Mouse (Mus musculus) MEL-GATA-1-ER (cell line): ENCODE measurements around the gene Epb41l1.
A peak's percentile ranks its signal among the peaks of the same experiment; 100 is the strongest.

Source experiments
- DNase-seq: peaks from one replicate; pipeline ENCODE4 v3.0.0-alpha.2; 2012; ENCODE audit warnings: low read depth; ENCODE audit errors: extremely low read depth

Gene Epb41l1

GRCm38 (mm10) chr2:156533160-156533559 lies 112.5 kb downstream of the Epb41l1 start:
- DNase-seq = no peak

DNA sequence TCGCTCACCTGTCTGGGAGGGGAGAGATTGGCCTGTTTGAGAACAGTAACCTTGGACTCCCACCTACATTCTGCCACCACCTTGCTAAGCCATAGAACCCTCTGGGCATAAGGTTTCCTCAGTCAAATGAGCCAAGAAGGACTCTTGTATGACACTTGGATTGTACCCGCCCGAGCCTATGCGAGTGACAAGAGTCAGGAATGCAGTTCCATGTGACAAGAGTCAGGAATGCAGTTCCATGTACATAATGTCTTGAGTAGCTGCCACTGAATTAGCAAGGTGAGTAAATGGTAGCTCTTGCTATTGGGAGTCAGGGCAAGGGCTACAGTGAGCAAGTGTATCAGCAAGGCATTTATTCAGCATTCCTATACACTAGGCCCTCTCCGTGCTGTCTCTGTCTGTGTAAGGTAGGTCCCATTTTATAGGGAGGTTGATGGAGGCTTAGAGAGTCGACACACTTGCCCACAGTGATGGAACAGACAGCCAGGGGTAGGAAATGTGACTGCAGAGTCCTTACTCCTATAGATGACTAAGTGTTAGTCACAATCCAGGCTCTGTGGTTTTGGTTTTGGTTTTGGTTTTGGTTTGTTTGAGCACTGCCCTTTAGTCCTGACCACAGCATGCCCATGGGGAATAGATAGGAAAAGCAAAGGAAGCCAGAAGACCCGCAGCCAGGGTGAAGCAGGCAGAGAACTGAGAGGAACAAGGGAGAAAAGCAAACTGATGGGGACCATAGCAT lies 118.3 kb downstream of the Epb41l1 start:
- no peak for DNase-seq

- DNase-seq = no peak
These were observed 120.3 kb downstream of the Epb41l1 start for GRCm38 (mm10) chr2:156540991-156541390.

DNA sequence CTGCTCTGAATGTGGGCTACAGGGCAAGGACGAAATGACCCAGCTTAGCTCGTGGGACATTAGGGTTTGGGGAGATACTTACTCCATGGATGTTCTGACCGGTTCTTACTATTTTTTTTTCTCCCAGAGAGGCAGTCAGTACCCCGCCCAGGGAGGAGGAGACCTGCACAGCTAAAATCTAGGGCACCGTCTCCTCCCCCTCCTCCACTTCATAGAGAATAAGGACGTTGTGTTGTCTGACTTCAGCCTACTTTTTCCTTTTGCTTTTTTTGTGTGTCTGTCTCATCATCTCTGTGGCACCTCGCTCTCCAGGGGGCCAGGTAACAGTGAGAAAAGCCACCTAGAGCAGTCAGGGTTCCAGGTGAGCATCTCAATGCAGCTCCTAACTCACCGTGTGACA lies 121.7 kb downstream of the Epb41l1 start:
- DNase-seq = no peak

GRCm38 (mm10) chr2:156543804-156544203 lies 123.1 kb downstream of the Epb41l1 start:
- no peak for DNase-seq

DNA sequence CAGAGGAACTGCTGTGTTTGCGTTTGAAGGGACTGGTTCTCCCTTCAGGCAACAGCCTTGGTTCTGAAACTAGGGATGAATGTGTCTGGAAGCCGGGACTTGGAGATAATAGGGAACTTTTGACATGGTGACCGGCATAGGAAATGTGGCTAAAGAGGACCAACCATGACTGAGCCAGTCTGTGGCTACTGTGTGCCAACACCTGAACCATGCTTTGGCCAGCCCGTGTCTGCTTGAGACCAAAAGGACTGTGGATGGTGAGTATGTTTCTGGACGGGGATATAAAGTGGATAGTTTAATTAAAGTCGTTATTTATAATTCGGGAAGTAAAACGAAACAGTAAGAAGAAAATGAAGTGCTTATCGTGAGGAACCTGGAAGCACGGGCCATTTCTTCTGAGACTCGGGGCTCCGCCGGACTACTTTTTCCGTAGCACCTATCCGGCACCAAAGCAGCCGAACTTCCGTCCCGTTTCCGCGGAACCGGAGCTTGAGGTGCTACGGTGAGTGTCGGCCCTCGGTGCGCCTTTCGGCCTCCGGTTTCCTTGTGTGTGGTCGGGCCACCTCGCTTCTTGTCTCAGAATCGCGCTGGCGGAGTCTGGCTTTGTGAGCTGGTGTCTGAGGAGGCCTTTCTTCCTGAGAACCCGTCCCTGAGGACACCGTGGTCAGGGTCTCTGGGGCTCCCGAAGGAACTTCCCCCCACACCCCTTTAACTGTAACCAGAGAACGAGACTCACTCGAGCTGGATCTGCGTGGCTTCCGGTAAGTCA lies 126.6 kb downstream of the Epb41l1 start, which contains the start of gene Aar2:
Gene Aar2 (plus strand): TSS at position 462 of the 769 bp plus-strand sequence.
- peak; percentile 79 for DNase-seq

DNA sequence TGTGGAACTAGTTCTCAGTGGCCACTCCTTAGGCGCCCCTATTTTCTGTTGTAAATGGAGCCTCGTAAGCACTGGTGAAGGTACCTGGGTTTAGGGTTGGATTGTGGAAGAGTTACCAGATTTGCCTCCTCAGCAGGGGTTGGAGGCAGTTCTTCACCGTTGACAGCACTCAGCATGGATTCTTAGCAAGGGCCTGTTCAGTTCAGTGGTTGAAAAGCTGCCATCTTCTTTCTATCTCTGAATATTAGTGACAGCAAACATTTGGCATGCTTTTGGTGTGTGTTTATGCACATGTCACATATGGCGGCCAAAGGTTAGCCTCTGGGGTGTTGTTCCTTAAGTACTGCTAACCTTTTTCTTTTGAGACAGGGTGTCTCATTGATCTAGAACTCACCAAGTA lies 131.7 kb downstream of the Epb41l1 start:
- DNase-seq = no peak

GRCm38 (mm10) chr2:156561808-156562207 lies 141.1 kb downstream of the Epb41l1 start:
- DNase-seq = no peak

DNA sequence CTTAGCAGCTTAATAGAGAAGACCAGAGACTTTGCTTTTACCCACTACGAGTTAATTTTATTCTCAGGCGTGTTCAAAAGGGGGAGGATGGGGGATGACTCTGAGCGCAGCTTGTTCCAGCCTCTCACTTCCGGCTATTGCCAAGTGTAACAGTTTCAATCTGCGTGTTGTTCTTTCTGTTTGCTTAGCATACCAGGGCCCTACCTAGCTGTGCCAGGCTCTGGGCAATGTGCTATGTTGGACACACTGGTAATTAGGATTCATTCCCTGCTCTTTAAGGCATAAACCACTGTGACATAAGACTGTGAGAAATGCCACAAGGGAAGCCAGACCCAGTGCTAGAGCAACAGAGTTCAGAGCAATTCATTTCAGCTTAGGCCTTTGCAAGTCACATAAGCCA lies 142.8 kb downstream of the Epb41l1 start:
- DNase-seq = no peak

- DNase-seq = no peak
These were observed 145.8 kb downstream of the Epb41l1 start for GRCm38 (mm10) chr2:156566512-156566911.

DNA sequence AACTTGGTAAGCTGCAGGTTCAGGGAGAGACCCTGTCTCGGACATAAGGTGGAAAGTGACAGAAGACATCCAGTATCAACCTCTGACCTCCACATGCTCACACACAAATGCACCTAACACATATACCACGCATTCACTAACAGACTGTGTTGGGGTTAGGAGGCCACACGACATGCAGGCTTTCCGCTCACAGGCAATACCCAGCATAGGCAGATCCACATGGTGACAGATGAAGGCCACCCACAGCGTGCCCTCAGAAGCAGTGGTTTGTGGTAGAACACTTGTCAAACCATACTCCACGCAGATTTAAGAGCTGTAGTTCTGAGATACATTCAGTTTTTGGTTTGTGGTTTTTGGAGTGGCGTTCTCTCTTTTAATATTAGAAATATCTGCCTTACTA lies 147.9 kb downstream of the Epb41l1 start:
- no peak for DNase-seq

- DNase-seq = no peak
These were observed 148.6 kb downstream of the Epb41l1 start for GRCm38 (mm10) chr2:156569261-156569660.

DNA sequence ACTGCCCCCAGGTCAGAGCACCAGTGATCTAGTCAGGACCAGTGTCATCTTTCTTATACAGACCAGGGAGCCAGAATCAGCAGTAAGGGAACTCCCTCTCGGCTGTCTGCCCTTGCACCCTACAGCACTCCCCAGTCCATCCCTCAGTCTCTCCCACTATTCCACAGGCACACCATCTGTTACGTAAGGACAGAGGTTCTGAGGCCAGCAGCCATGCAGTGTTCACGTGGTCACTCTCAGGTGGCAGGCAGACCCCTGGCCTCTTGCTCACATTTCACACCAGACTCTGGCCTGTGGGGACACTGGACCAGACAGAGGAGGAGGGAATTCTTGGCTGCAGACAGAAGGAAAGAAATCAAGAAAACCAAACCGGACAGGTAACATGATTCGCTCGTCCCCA lies 150.8 kb downstream of the Epb41l1 start:
- DNase-seq = no peak

- no peak for DNase-seq
These were observed 156.3 kb downstream of the Epb41l1 start for GRCm38 (mm10) chr2:156576850-156577587.

DNA sequence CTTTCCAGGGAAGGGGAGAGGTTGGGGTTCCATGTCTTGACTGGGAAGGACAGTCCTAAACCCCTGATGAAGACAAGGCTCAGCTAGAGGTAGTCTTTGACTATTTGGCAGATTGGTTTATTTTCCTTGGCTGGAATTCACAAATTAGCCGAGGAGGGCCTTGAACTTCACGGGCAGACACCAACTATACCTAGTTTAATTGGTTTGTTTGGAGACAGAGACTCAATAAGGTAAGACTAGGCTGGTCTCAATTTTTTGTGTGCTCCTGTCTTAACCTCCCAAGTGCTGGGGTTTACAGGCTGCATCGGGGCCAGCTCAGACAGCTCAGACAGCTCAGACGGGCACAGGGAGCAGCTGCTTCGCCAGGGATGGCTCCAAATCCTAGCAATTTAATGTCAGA lies 159.8 kb downstream of the Epb41l1 start:
- DNase-seq = no peak

DNA sequence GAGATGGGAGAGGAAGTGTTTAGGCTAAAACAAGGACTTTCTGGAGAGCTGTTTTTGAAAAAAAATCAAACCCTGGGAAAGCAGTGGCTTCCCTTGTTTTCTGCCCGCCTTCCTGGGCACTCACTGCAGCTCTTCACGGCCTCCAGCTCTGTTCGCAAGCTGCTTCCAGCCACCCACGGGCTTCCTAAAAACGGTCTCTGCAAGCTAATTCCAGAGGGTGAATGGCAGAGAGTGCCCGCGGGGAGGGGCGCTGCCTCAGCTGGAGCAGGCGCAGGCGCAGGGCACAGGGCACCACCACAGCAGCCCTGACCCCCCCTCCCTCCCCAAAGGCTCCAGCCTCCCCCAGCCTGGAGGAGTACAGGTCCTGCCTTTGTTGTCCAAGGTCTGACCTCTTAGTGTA lies 160.5 kb downstream of the Epb41l1 start:
- no peak for DNase-seq

- no peak for DNase-seq
These were observed 162.2 kb downstream of the Epb41l1 start for GRCm38 (mm10) chr2:156582887-156583286.

DNA sequence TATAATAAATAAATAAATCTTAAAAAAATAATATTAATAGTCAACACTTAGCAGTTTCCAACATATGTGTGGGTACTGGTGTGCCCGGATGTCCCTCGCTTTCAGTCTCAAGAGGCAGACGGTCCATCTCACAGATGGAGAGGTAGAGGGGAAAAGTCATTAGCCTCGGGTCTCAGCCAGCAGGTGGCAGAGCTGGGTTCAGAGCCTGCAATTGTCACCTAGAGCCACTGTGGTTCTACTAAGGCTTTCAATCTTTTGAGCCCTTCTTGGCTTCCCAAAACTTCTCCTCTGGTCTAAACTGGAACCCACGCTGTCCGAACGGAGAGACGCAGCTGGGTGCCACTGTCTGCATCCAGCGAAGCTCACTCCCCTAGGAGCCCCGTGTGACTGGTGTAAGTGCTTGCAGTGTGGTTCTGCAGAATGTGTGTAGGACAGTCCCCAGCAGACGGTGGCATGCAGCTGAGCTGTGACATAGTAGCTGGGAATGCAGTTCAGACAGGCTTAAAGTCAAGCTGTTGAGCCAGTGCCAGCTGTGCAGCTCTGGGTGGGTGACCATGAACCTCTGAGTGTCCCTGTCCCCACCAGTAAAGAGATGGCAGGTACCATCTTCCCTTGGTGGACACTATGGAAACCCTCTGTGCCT lies 163.6 kb downstream of the Epb41l1 start:
- no peak for DNase-seq

- DNase-seq = no peak
These were observed 164.2 kb downstream of the Epb41l1 start for GRCm38 (mm10) chr2:156584797-156585471.

DNA sequence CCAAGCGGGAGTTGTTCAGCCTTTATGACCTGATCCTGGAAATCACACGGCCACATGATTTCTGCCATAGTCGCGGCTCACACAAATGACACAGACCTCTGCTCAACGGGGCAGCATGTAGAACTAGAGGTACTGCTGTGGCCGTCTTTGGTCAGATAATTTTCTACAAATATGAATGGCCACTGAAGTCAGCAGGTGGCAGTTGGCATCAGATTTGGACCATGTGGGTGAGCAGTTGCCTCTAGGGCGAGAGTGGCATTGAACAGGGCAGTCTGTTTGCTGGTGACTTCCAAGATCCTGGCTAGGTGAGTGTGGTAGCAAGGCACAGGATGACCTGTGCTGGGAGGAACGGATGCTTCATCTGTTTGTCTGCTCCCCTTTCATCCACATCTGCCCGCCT lies 168.8 kb downstream of the Epb41l1 start:
- no peak for DNase-seq
